Mouse (Mus musculus) midbrain, postnatal 0 days (tissue): ENCODE measurements at regions not wholly inside any gene's neighbourhood (a gene's known extent, or its start where the extent isn't known, plus 50 kb on each side); places are given as distances from the start of the nearest gene placed in this dataset.

Experiments used
- ATAC-seq: fragments of 200-750 bp; cut with Nextera tagmentation; 2 replicates; pipeline ENCODE4 v1.8.0; 2017; ENCODE audit warnings: moderate number of reproducible peaks, mild to moderate bottlenecking, moderate TSS enrichment, moderate library complexity; ENCODE audit not compliant: low FRiP score
- DNase-seq: peaks from one replicate; pipeline ENCODE4 v3.0.0-alpha.2; 2015; ENCODE audit warnings: low spot score
- H3K27ac ChIP-seq: fragments of 300-500 bp; sonication (generic); 2 replicates; pipeline ENCODE4 v1.5.1; 2014; ENCODE audit warnings: low read depth, mild to moderate bottlenecking, low read length, mixed read lengths
- H3K27me3 ChIP-seq: fragments of 300-500 bp; sonication (generic); 2 replicates; pipeline ENCODE4 v1.6.1; 2014; ENCODE audit warnings: low read length, control low read depth, mixed read lengths; ENCODE audit not compliant: insufficient read depth
- H3K36me3 ChIP-seq: fragments of 300-500 bp; sonication (generic); 2 replicates; pipeline ENCODE4 v1.6.1; 2014; ENCODE audit warnings: low read length, control low read depth, mixed read lengths; ENCODE audit not compliant: insufficient read depth
- H3K4me1 ChIP-seq: fragments of 300-500 bp; sonication (generic); 2 replicates; pipeline ENCODE4 v1.6.1; 2014; ENCODE audit warnings: mild to moderate bottlenecking, control low read depth, antibody characterized with exemption, low read length, mixed read lengths; ENCODE audit not compliant: insufficient read depth
- H3K4me2 ChIP-seq: fragments of 300-500 bp; sonication (generic); 2 replicates; pipeline ENCODE4 v1.6.1; 2014; ENCODE audit warnings: low read depth, mild to moderate bottlenecking, low read length, mixed read lengths; ENCODE audit not compliant: poor library complexity, severe bottlenecking
- H3K4me3 ChIP-seq: fragments of 300-500 bp; sonication (generic); 2 replicates; pipeline ENCODE4 v1.5.1; 2014; ENCODE audit warnings: low read depth, mild to moderate bottlenecking, low read length, moderate library complexity
- H3K9ac ChIP-seq: fragments of 300-500 bp; sonication (generic); replicated peaks from 2 replicates; pipeline ENCODE4 v1.6.1; 2014; ENCODE audit warnings: mild to moderate bottlenecking, low read length, moderate library complexity, mixed read lengths; ENCODE audit not compliant: poor library complexity, severe bottlenecking
- H3K9me3 ChIP-seq: fragments of 300-500 bp; sonication (generic); 2 replicates; pipeline ENCODE4 v1.6.1; 2016; ENCODE audit warnings: low read length, control low read depth
- CTCF ChIP-seq: IDR thresholded peaks from 2 replicates; pipeline ENCODE4 v1.5.1; 2016; ENCODE audit warnings: antibody characterized with exemption, mild to moderate bottlenecking
- WGBS: fragments of 180-500 bp; shearing (Covaris S2); extraction: QIAGEN DNeasy Blood & Tissue Kit; methylation state at CpG from one replicate; pipeline ENCODE4 v1.1.7; 2014; 5-methylcytosine and 5-hydroxymethylcytosine counted together

DNA sequence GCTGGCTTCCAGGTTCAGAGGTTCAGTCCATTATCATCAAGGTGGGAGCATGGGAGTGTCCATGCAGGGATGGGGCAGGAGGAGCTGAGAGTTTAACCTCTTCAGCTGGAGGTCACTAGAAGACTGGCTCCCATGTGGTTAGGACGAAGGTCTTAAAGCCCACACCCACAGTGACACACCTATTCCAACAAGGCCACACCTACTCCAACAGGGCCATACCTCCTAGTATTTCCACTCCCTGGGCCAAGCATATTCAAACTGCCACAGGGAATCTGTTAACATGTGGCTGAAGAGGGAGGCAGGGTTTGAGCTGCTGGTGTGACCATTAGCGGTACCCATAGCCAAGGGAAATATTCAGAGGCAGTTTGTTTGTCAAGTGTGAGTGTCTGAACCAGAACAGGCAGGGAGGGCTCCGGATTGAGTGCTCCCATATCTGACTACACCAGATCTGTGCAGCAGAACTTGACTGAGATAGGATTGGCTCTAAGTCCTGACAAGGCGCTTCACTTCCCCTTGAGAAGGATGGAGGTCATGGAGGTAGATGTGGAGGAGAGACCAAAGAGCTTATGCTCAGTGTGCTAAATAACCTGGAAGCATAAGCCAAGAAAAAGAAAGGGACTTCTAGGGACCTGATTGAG is 51.6 kb upstream of the Kit start:
- Histone ChIP-seq H3K9ac (no peak overlapping the region), H3K4me1 (no peaks in the 10 kb centered on the region), H3K4me3 (no peak overlapping the region), H3K36me3 (no peaks in the 10 kb centered on the region), H3K27me3 (no peaks in the 10 kb centered on the region), H3K27ac (no peak overlapping the region), H3K4me2 (no peak overlapping the region), H3K9me3 (no peaks in the 10 kb centered on the region)
- WGBS, result 98% methylated on average over 4 of the region's 4 CpGs
- TF ChIP-seq CTCF, result no peak
- ATAC-seq (no peak), DNase-seq (no peak)
